Mouse (Mus musculus) embryonic facial prominence, embryonic 12.5 days (tissue): ENCODE results near the gene Sfrp2. TPM values are rescaled to one million over a fixed set of nuclear protein-coding genes. Genes with fewer than 3 reads are reported as not detected.
A peak's percentile ranks its signal among the peaks of the same experiment; 100 is the strongest.

Experiments used
- ATAC-seq: fragments of 200-750 bp; cut with Nextera tagmentation; 2 replicates; pipeline ENCODE4 v1.8.0; 2017; ENCODE audit not compliant: insufficient number of reproducible peaks, insufficient read depth, low FRiP score, low TSS enrichment
- H3K27ac ChIP-seq: fragments of 300-500 bp; sonication (generic); 2 replicates; pipeline ENCODE4 v1.5.1; 2016; ENCODE audit warnings: mild to moderate bottlenecking
- H3K27me3 ChIP-seq: fragments of 300-500 bp; sonication (generic); 2 replicates; pipeline ENCODE4 v1.6.1; 2016; ENCODE audit warnings: mild to moderate bottlenecking, moderate library complexity
- H3K36me3 ChIP-seq: fragments of 300-500 bp; sonication (generic); 2 replicates; pipeline ENCODE4 v1.6.1; 2016; ENCODE audit warnings: mild to moderate bottlenecking
- H3K4me1 ChIP-seq: fragments of 300-500 bp; sonication (generic); 2 replicates; pipeline ENCODE4 v1.6.1; 2016
- H3K4me2 ChIP-seq: fragments of 300-500 bp; sonication (generic); replicated peaks from 2 replicates; pipeline ENCODE4 v1.6.1; 2016; ENCODE audit warnings: mild to moderate bottlenecking, moderate library complexity
- H3K4me3 ChIP-seq: fragments of 300-500 bp; sonication (generic); 2 replicates; pipeline ENCODE4 v1.5.1; 2016; ENCODE audit warnings: mild to moderate bottlenecking
- H3K9ac ChIP-seq: fragments of 300-500 bp; sonication (generic); 2 replicates; pipeline ENCODE4 v1.6.1; 2016; ENCODE audit warnings: mild to moderate bottlenecking, moderate library complexity
- H3K9me3 ChIP-seq: fragments of 300-500 bp; sonication (generic); 2 replicates; pipeline ENCODE4 v1.6.1; 2016; ENCODE audit warnings: mild to moderate bottlenecking, moderate library complexity
- WGBS: fragments of 180-500 bp; shearing (Covaris S2); methylation state at CpG from one replicate; pipeline ENCODE4 v1.1.7; 2016; 5-methylcytosine and 5-hydroxymethylcytosine counted together
- polyA plus RNA-seq: library from polyadenylated mRNA; unstranded; fragments of >200 nt; fragmentation: Nextera tagmentation; extraction: Ambion mirVana; gene quantifications from 2 replicates; pipeline ENCODE4 v1.2.1, GENCODE M21; 2016

Gene Sfrp2
- polyA plus RNA-seq, 1 experiment from 2014 or later, result 527 TPM

DNA sequence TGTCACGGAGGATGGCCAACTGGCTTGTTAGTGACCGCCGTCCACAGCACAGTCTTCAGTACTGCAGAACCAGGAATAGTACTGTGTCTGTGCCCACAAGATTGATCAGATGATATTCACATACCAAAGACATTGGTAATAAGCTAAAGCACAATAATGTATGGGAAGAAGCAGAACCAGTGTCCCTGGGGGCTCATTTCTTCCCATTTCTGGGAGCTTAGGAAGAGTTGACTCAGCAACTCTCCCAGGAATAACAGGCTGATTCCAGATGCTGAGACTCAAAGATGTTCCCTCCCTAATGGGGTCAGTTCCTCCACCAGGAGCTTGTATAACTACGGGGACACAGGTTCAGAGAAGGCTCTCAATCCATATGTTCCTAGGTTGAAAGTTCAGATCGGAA, 13.9 kb upstream of the Sfrp2 start:
- H3K4me2 ChIP-seq, result no peak overlapping the region
- H3K4me3 ChIP-seq, result no peak overlapping the region
- H3K27me3 ChIP-seq, result no peaks in the 10 kb centered on the region
- WGBS, result 91% methylated on average over 5 of the region's 5 CpGs
- no peaks in the 10 kb centered on the region for H3K36me3 ChIP-seq
- H3K9me3 ChIP-seq, result no peaks in the 10 kb centered on the region
- no peak overlapping the region for H3K27ac ChIP-seq
- H3K9ac ChIP-seq, result no peak overlapping the region
- ATAC-seq, result no peak
- peaks cover 7% of the 10 kb centered on the region; the same call in 1 of the 2 replicates for H3K4me1 ChIP-seq

DNA sequence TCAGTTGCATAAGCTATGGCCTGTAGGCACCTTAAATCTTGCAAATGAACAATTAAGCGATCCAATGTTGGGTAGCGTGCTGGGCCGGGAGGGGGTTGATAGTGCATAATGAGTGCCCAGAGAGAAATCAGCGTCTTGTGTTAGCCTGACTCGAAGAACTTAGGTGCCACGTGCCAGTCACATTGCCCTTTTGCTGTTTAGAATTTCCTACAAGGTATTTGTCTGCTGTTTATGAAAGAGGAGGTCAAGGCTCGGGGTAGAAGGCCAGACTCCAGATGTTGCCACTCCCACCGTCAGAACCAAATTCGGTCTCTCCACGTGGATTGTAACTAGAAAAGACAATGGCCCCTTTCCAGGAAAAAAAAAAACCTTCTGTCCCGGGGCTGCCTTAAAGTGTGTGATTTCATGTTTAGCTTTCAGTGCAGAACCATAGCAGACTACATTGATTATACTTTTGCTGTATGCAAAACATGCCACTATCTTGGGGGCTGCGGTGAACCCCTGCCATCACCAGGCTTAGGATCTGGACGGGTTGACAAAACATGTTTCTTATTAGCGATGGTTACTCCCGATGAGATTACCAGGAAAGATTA, 11.0 kb upstream of the Sfrp2 start:
- no peak overlapping the region for H3K27ac ChIP-seq
- no peaks in the 10 kb centered on the region for H3K9me3 ChIP-seq
- no peaks in the 10 kb centered on the region for H3K36me3 ChIP-seq
- H3K4me1 ChIP-seq, result peaks cover 7% of the 10 kb centered on the region; the same call in 1 of the 2 replicates
- H3K9ac ChIP-seq, result no peak overlapping the region
- H3K4me3 ChIP-seq, result no peak overlapping the region
- no peak overlapping the region for H3K4me2 ChIP-seq
- no peak for ATAC-seq
- no peaks in the 10 kb centered on the region for H3K27me3 ChIP-seq
- WGBS, result 31% methylated on average over 15 of the region's 15 CpGs

- Histone ChIP-seq H3K4me2 (no peak overlapping the region), H3K9me3 (no peaks in the 10 kb centered on the region), H3K9ac (no peak overlapping the region), H3K4me1 (peaks cover 7% of the 10 kb centered on the region; the same call in 1 of the 2 replicates), H3K4me3 (no peak overlapping the region), H3K27ac (peak overlapping the region; percentile 19; the same call in 1 of the 2 replicates), H3K27me3 (no peaks in the 10 kb centered on the region), H3K36me3 (no peaks in the 10 kb centered on the region)
- WGBS, result 40% methylated on average over 6 of the region's 6 CpGs
- no peak for ATAC-seq
These were observed 10.5 kb upstream of the Sfrp2 start for GRCm38 (mm10) chr3:83755666-83756065.

GRCm38 (mm10) chr3:83762361-83762760, 3.8 kb upstream of the Sfrp2 start:
- 76% methylated on average over 10 of the region's 10 CpGs for WGBS
- Histone ChIP-seq H3K4me3 (no peak overlapping the region), H3K4me1 (peaks cover 25% of the 10 kb centered on the region)

GRCm38 (mm10) chr3:83763551-83764548, 2.3 kb upstream of the Sfrp2 start:
- Histone ChIP-seq H3K4me3 (peak overlapping the region; percentile 30), H3K27me3 (no peaks in the 10 kb centered on the region), H3K9ac (peak overlapping the region; percentile 51), H3K4me1 (peaks cover 29% of the 10 kb centered on the region), H3K4me2 (peak overlapping the region; percentile 63), H3K36me3 (no peaks in the 10 kb centered on the region), H3K9me3 (no peaks in the 10 kb centered on the region), H3K27ac (peak overlapping the region; percentile 65; the same call in 1 of the 2 replicates)
- peak; percentile 70 for ATAC-seq
- 9% methylated on average over 40 of the region's 40 CpGs for WGBS

More at GRCm38 (mm10) chr3:83762361-83762760, 3.8 kb upstream of the Sfrp2 start:
- Histone ChIP-seq H3K9me3 (no peaks in the 10 kb centered on the region), H3K36me3 (no peaks in the 10 kb centered on the region), H3K27ac (no peak overlapping the region), H3K9ac (no peak overlapping the region), H3K4me2 (no peak overlapping the region), H3K27me3 (no peaks in the 10 kb centered on the region)
- no peak for ATAC-seq

DNA sequence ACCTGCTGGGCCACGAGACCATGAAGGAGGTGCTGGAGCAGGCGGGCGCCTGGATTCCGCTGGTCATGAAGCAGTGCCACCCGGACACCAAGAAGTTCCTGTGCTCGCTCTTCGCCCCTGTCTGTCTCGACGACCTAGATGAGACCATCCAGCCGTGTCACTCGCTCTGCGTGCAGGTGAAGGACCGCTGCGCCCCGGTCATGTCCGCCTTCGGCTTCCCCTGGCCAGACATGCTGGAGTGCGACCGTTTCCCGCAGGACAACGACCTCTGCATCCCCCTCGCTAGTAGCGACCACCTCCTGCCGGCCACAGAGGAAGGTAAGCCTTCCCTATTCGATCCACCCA, 577 bp downstream of the Sfrp2 start:
- H3K4me2 ChIP-seq, result peak overlapping the region; percentile 68
- peak overlapping the region; percentile 88 for H3K27ac ChIP-seq
- no peak for ATAC-seq
- peaks cover 20% of the 10 kb centered on the region for H3K36me3 ChIP-seq
- H3K9me3 ChIP-seq, result no peaks in the 10 kb centered on the region
- peak overlapping the region; percentile 81 for H3K9ac ChIP-seq
- peaks cover 32% of the 10 kb centered on the region for H3K4me1 ChIP-seq
- peak overlapping the region; percentile 72 for H3K4me3 ChIP-seq
- H3K27me3 ChIP-seq, result no peaks in the 10 kb centered on the region
- WGBS, result 0% methylated on average over 25 of the region's 25 CpGs

DNA sequence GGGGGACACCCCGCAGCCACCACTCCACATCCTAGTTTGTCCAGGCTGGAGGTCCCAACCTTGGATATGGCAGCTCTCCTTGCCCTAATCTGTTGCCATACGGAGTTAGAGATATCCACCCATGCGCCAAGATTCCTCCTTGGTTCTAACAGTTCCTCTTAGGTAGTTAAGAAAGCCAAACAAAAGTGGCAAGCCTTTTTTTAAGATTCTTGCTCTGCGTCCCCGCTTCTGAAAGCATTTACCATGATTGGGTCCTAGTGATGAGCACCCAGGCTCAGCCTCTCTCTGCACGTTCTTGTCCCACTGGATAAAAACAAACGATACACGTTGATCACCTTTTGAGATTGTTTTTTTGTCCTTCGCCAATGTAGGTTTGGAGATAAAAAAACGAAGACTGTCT, 1.0 kb downstream of the Sfrp2 start:
- Histone ChIP-seq H3K27ac (peak overlapping the region; percentile 88), H3K4me1 (peaks cover 36% of the 10 kb centered on the region), H3K36me3 (peaks cover 24% of the 10 kb centered on the region), H3K4me3 (peak overlapping the region; percentile 72), H3K27me3 (no peaks in the 10 kb centered on the region), H3K4me2 (peak overlapping the region; percentile 68), H3K9ac (peak overlapping the region; percentile 81), H3K9me3 (no peaks in the 10 kb centered on the region)
- ATAC-seq, result no peak
- 2% methylated on average over 10 of the region's 10 CpGs for WGBS

GRCm38 (mm10) chr3:83768293-83769035, 2.3 kb downstream of the Sfrp2 start:
- 28% methylated on average over 11 of the region's 11 CpGs for whole genome bisulfite sequencing
- H3K4me3 ChIP-seq, result peak overlapping the region; percentile 72
- peaks cover 40% of the 10 kb centered on the region for H3K4me1 ChIP-seq
- H3K27me3 ChIP-seq, result no peaks in the 10 kb centered on the region
- ATAC-seq, result no peak
- peak overlapping the region; percentile 32; the same call in 1 of the 2 replicates for H3K27ac ChIP-seq
- peak overlapping the region; percentile 51 for H3K9ac ChIP-seq
- no peaks in the 10 kb centered on the region for H3K9me3 ChIP-seq
- H3K36me3 ChIP-seq, result peaks cover 34% of the 10 kb centered on the region
- H3K4me2 ChIP-seq, result peak overlapping the region; percentile 68

GRCm38 (mm10) chr3:83769036-83769410, 2.9 kb downstream of the Sfrp2 start:
- WGBS, result 26% methylated on average over 10 of the region's 10 CpGs
- Histone ChIP-seq H3K27me3 (no peaks in the 10 kb centered on the region), H3K36me3 (peaks cover 34% of the 10 kb centered on the region), H3K4me3 (peak overlapping the region; percentile 72), H3K4me2 (peak overlapping the region; percentile 68), H3K4me1 (peaks cover 36% of the 10 kb centered on the region), H3K9ac (peak overlapping the region; percentile 51), H3K27ac (peak overlapping the region; percentile 32; the same call in 1 of the 2 replicates), H3K9me3 (no peaks in the 10 kb centered on the region)
- ATAC-seq, result no peak

DNA sequence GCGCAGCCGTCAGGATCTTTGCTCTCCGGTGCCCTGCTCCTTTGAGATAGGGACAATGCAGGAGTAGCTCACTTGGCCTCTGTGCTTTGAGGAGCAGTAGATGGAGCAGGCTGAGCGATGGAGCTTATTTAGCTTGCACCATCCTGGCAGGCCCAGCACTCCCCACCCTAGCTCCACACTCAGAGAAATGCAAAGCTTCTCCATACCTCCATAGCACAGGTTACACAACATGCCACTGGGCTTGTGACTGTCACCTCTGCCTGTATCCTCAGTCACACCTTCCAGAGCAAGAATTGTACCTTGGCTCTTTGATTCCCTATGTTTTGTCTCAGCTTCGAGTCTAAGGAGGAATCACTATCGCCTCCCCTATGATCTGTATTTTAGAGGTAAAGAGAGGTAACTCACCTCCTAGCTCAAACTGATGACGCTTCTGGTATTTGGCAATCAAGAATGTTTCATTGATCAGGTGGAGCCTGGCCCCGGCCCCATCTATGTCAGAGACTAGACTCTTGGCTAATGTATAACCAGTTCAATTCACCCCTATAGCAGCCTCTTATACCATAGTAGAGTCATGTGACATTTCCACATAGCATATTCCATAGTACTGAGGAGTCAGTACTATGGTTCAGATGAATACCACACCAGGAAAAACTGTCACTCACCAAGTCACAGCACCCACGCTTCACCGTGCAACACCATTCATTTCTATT, 5.2 kb downstream of the Sfrp2 start:
- no peak for ATAC-seq
- no peak overlapping the region for H3K4me3 ChIP-seq
- peaks cover 23% of the 10 kb centered on the region for H3K4me1 ChIP-seq
- H3K27me3 ChIP-seq, result no peaks in the 10 kb centered on the region
- H3K4me2 ChIP-seq, result peak overlapping the region; percentile 21
- peaks cover 38% of the 10 kb centered on the region for H3K36me3 ChIP-seq
- 91% methylated on average over 10 of the region's 10 CpGs for WGBS
- H3K9ac ChIP-seq, result 0 out of 2 replicates have a peak overlapping the region, but pooled peaks have one; percentile 19
- no peaks in the 10 kb centered on the region for H3K9me3 ChIP-seq
- no peak overlapping the region for H3K27ac ChIP-seq

- no peak for ATAC-seq
- Histone ChIP-seq H3K4me1 (peaks cover 23% of the 10 kb centered on the region), H3K4me3 (no peak overlapping the region), H3K9me3 (no peaks in the 10 kb centered on the region), H3K27me3 (no peaks in the 10 kb centered on the region), H3K4me2 (no peak overlapping the region), H3K9ac (no peak overlapping the region), H3K36me3 (peaks cover 38% of the 10 kb centered on the region), H3K27ac (no peak overlapping the region)
- 91% methylated on average over 18 of the region's 18 CpGs for WGBS
These were observed 7.2 kb downstream of the Sfrp2 start for GRCm38 (mm10) chr3:83773281-83773680.
